Mouse (Mus musculus) ES-E14 (cell line): ENCODE measurements at regions not wholly inside any gene's neighbourhood (a gene's known extent, or its start where the extent isn't known, plus 50 kb on each side); places are given as distances from the start of the nearest gene placed in this dataset.

Experiments
- DNase-seq: peaks from one replicate; pipeline ENCODE4 v3.0.0-alpha.2; 2013; ENCODE audit warnings: low read depth, low spot score
- H3K27ac ChIP-seq: 2 replicates; pipeline ENCODE4 v1.5.1; 2012; ENCODE audit warnings: low read depth, mild to moderate bottlenecking, low read length, moderate library complexity, mixed read lengths; ENCODE audit not compliant: poor library complexity, insufficient read depth, severe bottlenecking
- H3K36me3 ChIP-seq: 2 replicates; pipeline ENCODE4 v1.6.1; 2012; ENCODE audit warnings: mild to moderate bottlenecking, low read length, moderate library complexity, mixed read lengths; ENCODE audit not compliant: control insufficient read depth, poor library complexity, insufficient read depth, severe bottlenecking
- H3K4me1 ChIP-seq, 2 experiments: fragments of 150-350 bp in 1 of 2; sonication (generic) in 1 of 2; 2 replicates each; pipeline ENCODE4 v1.6.1; 2012; ENCODE audit warnings: low read length in 2 of 2, mild to moderate bottlenecking in 1 of 2, mixed read lengths in 1 of 2; ENCODE audit not compliant: control insufficient read depth in 2 of 2, insufficient read depth in 2 of 2, poor library complexity in 1 of 2
- H3K4me3 ChIP-seq, 2 experiments: fragments of 150-350 bp in 1 of 2; sonication (generic) in 1 of 2; 2 replicates each; pipeline ENCODE4 v1.5.1; 2012; ENCODE audit warnings: low read length in 2 of 2, low read depth in 1 of 2, mild to moderate bottlenecking in 1 of 2, mixed read lengths in 1 of 2; ENCODE audit not compliant: insufficient read depth in 1 of 2, poor library complexity in 1 of 2, severe bottlenecking in 1 of 2
- H3K9ac ChIP-seq: 2 replicates; pipeline ENCODE4 v1.6.1; 2012; ENCODE audit warnings: low read depth, mild to moderate bottlenecking, low read length, mixed read lengths; ENCODE audit not compliant: poor library complexity, insufficient read depth, severe bottlenecking
- H3K9me3 ChIP-seq: fragments of 150-350 bp; sonication (generic); 2 replicates; pipeline ENCODE4 v1.6.1; 2012; ENCODE audit warnings: low read depth, mild to moderate bottlenecking, low read length; ENCODE audit not compliant: control insufficient read depth, insufficient read depth
- CHD2 ChIP-seq: IDR thresholded peaks from 2 replicates; pipeline ENCODE4 v1.6.1; 2014; ENCODE audit warnings: mild to moderate bottlenecking, low read depth, low read length, inconsistent platforms
- HCFC1 ChIP-seq: IDR thresholded peaks from 2 replicates; pipeline ENCODE4 v1.6.1; 2012; ENCODE audit warnings: low read length, inconsistent platforms, borderline replicate concordance; ENCODE audit not compliant: insufficient read depth
- MAFK ChIP-seq: IDR thresholded peaks from 2 replicates; pipeline ENCODE4 v1.6.1; 2014; ENCODE audit warnings: mild to moderate bottlenecking, low read depth, low read length, inconsistent platforms; ENCODE audit not compliant: insufficient read depth
- ZC3H11A ChIP-seq: IDR thresholded peaks from 2 replicates; pipeline ENCODE4 v1.6.1; 2012; ENCODE audit warnings: low read depth, mild to moderate bottlenecking, inconsistent platforms, low read length, borderline replicate concordance
- ZNF384 ChIP-seq: IDR thresholded peaks from 2 replicates; pipeline ENCODE4 v1.6.1; 2012; ENCODE audit warnings: low read depth, low read length, inconsistent platforms
- in situ Hi-C, 2 experiments: fragments of 600-800 bp; cut with MboI; formaldehyde crosslinking; loops; one replicate each; pipeline ENCODE4 v1.15.1; 2025; ENCODE audit warnings: low sequenced_read_pairs in 2 of 2, inconsistent platforms in 1 of 2; ENCODE audit not compliant: unreplicated experiment in 2 of 2

DNA sequence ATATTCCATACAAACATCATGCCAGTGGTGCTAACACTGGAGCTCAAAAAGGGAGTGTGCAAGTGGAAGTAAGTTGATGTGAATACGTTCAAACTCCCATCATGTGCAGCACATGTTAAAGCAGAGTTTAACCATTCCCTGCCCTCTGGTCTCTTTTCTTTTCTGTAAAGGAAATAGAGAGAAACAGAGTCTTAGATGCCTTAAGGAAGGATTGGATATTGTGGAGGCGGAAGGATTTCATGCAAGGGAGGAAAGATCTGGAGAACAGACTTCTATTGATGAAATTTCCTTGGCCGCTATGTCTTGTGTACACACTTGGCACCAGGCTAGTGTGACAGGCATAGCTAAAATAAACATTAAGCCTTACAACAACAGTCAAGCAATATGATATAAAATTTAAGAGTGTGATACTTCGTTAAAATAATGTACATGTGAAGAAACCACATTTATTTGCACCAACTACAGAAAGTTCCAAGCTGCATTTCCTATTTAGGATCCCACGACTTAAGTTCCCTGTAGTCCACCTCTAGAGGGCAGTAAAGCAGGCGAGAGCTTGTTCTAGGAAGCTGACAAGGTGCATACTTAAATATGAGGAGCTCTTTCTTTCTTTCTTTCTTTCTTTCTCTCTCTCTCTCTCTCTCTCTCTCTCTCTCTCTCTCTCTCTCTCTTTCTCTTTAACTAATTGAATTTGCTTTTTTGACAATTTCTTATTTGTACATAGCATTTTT lies 246.8 kb upstream of the Mms22l start:
- H3K9me3 ChIP-seq, result no peaks in the 10 kb centered on the region
- no peak overlapping the region for H3K4me3 ChIP-seq
- no peaks in the 10 kb centered on the region for H3K4me1 ChIP-seq
- H3K27ac ChIP-seq, result no peak overlapping the region
- no peaks in the 10 kb centered on the region for H3K36me3 ChIP-seq
- in situ Hi-C loops, result no loop called here
- DNase-seq, result peak; percentile 31
- no peak for TF ChIP-seq HCFC1
- TF ChIP-seq MAFK, result no peak
- TF ChIP-seq CHD2, result no peak
- no peak overlapping the region for H3K9ac ChIP-seq

DNA sequence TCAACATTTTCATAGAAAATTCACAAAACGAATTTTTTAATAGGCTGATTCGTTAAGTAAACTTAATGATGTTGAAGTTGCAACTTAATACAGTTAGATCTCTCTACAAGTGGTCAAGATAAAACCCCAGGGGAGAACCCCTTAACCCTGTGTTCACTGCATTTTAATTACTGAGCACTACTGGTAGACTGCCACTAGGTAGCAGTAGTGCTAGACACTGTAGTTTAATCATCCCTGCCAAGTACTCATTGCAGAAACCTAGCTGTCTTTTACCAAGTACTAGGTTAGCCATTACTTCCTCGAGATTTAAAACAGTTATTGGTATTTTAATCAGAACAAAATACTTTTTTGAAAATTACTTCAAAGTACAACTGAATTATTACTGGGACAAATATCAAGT lies 218.1 kb upstream of the Mms22l start:
- Histone ChIP-seq H3K36me3 (no peaks in the 10 kb centered on the region), H3K4me1 (no peaks in the 10 kb centered on the region), H3K4me3 (no peak overlapping the region), H3K27ac (no peak overlapping the region), H3K9ac (no peak overlapping the region), H3K9me3 (0 out of 2 replicates have a peak, but pooled peaks cover 2% of the 10 kb centered on the region)
- TF ChIP-seq CHD2 (no peak), HCFC1 (no peak), ZNF384 (no peak), MAFK (no peak), ZC3H11A (no peak)
- DNase-seq, result no peak
- in situ Hi-C loops, result no loop called here
